Mouse (Mus musculus): ENCODE measurements around the gene Zcchc4.
"Not testable (repeated sequence)": the region's sequence is repeated elsewhere in the genome, so short reads cannot be mapped to it uniquely, and the experiment has no call there.

The Zcchc4 gene

GRCm38 (mm10) chr5:52775237-52775636 lies at the start of gene Zcchc4:
Zcchc4 (plus strand) TSS chr5:52775409.
- DNase-seq (ENCODE audit: low spot score) = no peak

GRCm38 (mm10) chr5:52727747-52728146 lies 47.5 kb upstream of the Zcchc4 start:
- DNase-seq (ENCODE audit: low spot score) = no peak

GRCm38 (mm10) chr5:52732811-52733210 lies 42.4 kb upstream of the Zcchc4 start:
- no peak for DNase-seq (ENCODE audit: low spot score)

GRCm38 (mm10) chr5:52736046-52736445 lies 39.2 kb upstream of the Zcchc4 start:
- no peak for DNase-seq (ENCODE audit: low spot score)

GRCm38 (mm10) chr5:52741391-52742111 lies 33.7 kb upstream of the Zcchc4 start, which contains the start of gene Pi4k2b:
Pi4k2b (plus strand) TSS chr5:52741574.
- DNase-seq (ENCODE audit: low spot score) = peak; percentile 85

GRCm38 (mm10) chr5:52742112-52742813 lies 32.9 kb upstream of the Zcchc4 start:
- DNase-seq (ENCODE audit: low spot score) = peak; percentile 62

- no peak for DNase-seq (ENCODE audit: low spot score)
Measured at GRCm38 (mm10) chr5:52743231-52743630, 32.0 kb upstream of the Zcchc4 start.

- no peak for DNase-seq (ENCODE audit: low spot score)
Measured at GRCm38 (mm10) chr5:52746920-52747319, 28.3 kb upstream of the Zcchc4 start.

GRCm38 (mm10) chr5:52748732-52749131 lies 26.5 kb upstream of the Zcchc4 start:
- no peak for DNase-seq (ENCODE audit: low spot score)

- DNase-seq (ENCODE audit: low spot score) = no peak
Measured at GRCm38 (mm10) chr5:52753146-52753545, 22.1 kb upstream of the Zcchc4 start.

- no peak for DNase-seq (ENCODE audit: low spot score)
Measured at GRCm38 (mm10) chr5:52754196-52754595, 21.0 kb upstream of the Zcchc4 start.

- DNase-seq (ENCODE audit: low spot score) = no peak
Measured at GRCm38 (mm10) chr5:52755337-52755736, 19.9 kb upstream of the Zcchc4 start.

GRCm38 (mm10) chr5:52755989-52756388 lies 19.2 kb upstream of the Zcchc4 start:
- DNase-seq (ENCODE audit: low spot score) = no peak

- no peak for DNase-seq (ENCODE audit: low spot score)
Measured at GRCm38 (mm10) chr5:52762586-52762985, 12.6 kb upstream of the Zcchc4 start.

GRCm38 (mm10) chr5:52774267-52774666 lies 942 bp upstream of the Zcchc4 start:
- DNase-seq (ENCODE audit: low spot score) = no peak

- DNase-seq (ENCODE audit: low spot score) = not testable (repeated sequence)
Measured at GRCm38 (mm10) chr5:52776466-52777354, 1.5 kb downstream of the Zcchc4 start.

- DNase-seq (ENCODE audit: low spot score) = peak; percentile 92
Measured at GRCm38 (mm10) chr5:52782523-52783250, 7.5 kb downstream of the Zcchc4 start.

- DNase-seq (ENCODE audit: low spot score) = peak; percentile 36
Measured at GRCm38 (mm10) chr5:52783251-52783620, 8.0 kb downstream of the Zcchc4 start.

- DNase-seq (ENCODE audit: low spot score) = no peak
Measured at GRCm38 (mm10) chr5:52783957-52784356, 8.7 kb downstream of the Zcchc4 start.

- no peak for DNase-seq (ENCODE audit: low spot score)
Measured at GRCm38 (mm10) chr5:52786556-52787322, 11.5 kb downstream of the Zcchc4 start.

- DNase-seq (ENCODE audit: low spot score) = no peak
Measured at GRCm38 (mm10) chr5:52793230-52793629, 18.0 kb downstream of the Zcchc4 start.
